Mouse (Mus musculus) lung, postnatal 0 days (tissue): ENCODE results near the gene Sox9.

Experiments
- CTCF ChIP-seq: IDR thresholded peaks from 2 replicates; pipeline ENCODE4 v1.5.1; 2016; ENCODE audit warnings: antibody characterized with exemption, mild to moderate bottlenecking
- EP300 ChIP-seq: IDR thresholded peaks from 2 replicates; pipeline ENCODE4 v1.6.1; 2016; ENCODE audit warnings: antibody characterized with exemption, mild to moderate bottlenecking, control low read depth

- TF ChIP-seq CTCF (no peak), EP300 (no peak)
Measured at GRCm38 (mm10) chr11:112782357-112783121, 515 bp downstream of the Sox9 start.
